Mouse (Mus musculus) lung, postnatal 14 days (tissue): ENCODE data around the gene Ift20.
"Not testable (repeated sequence)": the region's sequence is repeated elsewhere in the genome, so short reads cannot be mapped to it uniquely, and the experiment has no call there.

Experiments used
- DNase-seq: peaks from one replicate; pipeline ENCODE4 v3.0.0; 2021

Gene Ift20

GRCm38 (mm10) chr11:78523241-78523955 is 12.8 kb upstream of the Ift20 start:
- peak; percentile 56 for DNase-seq

GRCm38 (mm10) chr11:78524838-78525237 is 11.3 kb upstream of the Ift20 start:
- peak; percentile 55 for DNase-seq

GRCm38 (mm10) chr11:78528714-78529113 is 7.4 kb upstream of the Ift20 start:
- no peak for DNase-seq

- DNase-seq, result no peak
Measured at GRCm38 (mm10) chr11:78530001-78530400, 6.2 kb upstream of the Ift20 start.

GRCm38 (mm10) chr11:78531046-78531445 is 5.1 kb upstream of the Ift20 start:
- DNase-seq, result peak; percentile 61

- not testable (repeated sequence) for DNase-seq
Measured at GRCm38 (mm10) chr11:78531515-78531914, 4.6 kb upstream of the Ift20 start.

GRCm38 (mm10) chr11:78534516-78534915 is 1.6 kb upstream of the Ift20 start:
- DNase-seq, result no peak

- DNase-seq, result peak; percentile 35
Measured at GRCm38 (mm10) chr11:78535376-78536079, 633 bp upstream of the Ift20 start.

- no peak for DNase-seq
Measured at GRCm38 (mm10) chr11:78536690-78537084, 526 bp downstream of the Ift20 start.

GRCm38 (mm10) chr11:78540358-78540757 is 4.2 kb downstream of the Ift20 start:
- peak; percentile 51 for DNase-seq

GRCm38 (mm10) chr11:78544449-78545111 is 8.4 kb downstream of the Ift20 start:
- no peak for DNase-seq

- DNase-seq, result no peak
Measured at GRCm38 (mm10) chr11:78545181-78545580, 9.0 kb downstream of the Ift20 start.

GRCm38 (mm10) chr11:78547718-78548460 is 11.7 kb downstream of the Ift20 start:
- DNase-seq, result no peak

GRCm38 (mm10) chr11:78549491-78549987 is 13.4 kb downstream of the Ift20 start:
- DNase-seq, result no peak

- DNase-seq, result peak; percentile 95
Measured at GRCm38 (mm10) chr11:78550168-78551058, 14.3 kb downstream of the Ift20 start, which contains the start of gene Tmem97. Tmem97 (minus strand) TSS chr11:78550777.

- DNase-seq, result no peak
Measured at GRCm38 (mm10) chr11:78551059-78551398, 14.9 kb downstream of the Ift20 start.

- DNase-seq, result no peak
Measured at GRCm38 (mm10) chr11:78555623-78556022, 19.5 kb downstream of the Ift20 start.

GRCm38 (mm10) chr11:78556070-78556469 is 19.9 kb downstream of the Ift20 start:
- no peak for DNase-seq

GRCm38 (mm10) chr11:78557241-78557640 is 21.1 kb downstream of the Ift20 start:
- DNase-seq, result no peak

GRCm38 (mm10) chr11:78560447-78560846 is 24.3 kb downstream of the Ift20 start:
- DNase-seq, result peak; percentile 89

GRCm38 (mm10) chr11:78566775-78567174 is 30.6 kb downstream of the Ift20 start:
- DNase-seq, result peak; percentile 51

- no peak for DNase-seq
Measured at GRCm38 (mm10) chr11:78567614-78568013, 31.5 kb downstream of the Ift20 start.
